Mouse (Mus musculus): ENCODE measurements around the gene Tnfrsf9. TPM values are rescaled to one million over a fixed set of nuclear protein-coding genes. Genes with fewer than 3 reads are reported as not detected.
"Not testable (repeated sequence)": the region's sequence is repeated elsewhere in the genome, so short reads cannot be mapped to it uniquely, and the experiment has no call there.

The Tnfrsf9 gene
- polyA plus RNA-seq, 1 experiment from 2014 or later, result 0.33 TPM

GRCm38 (mm10) chr4:150900486-150900885 lies 13.9 kb upstream of the Tnfrsf9 start:
- peaks cover 7% of the 10 kb centered on the region for H3K4me1 ChIP-seq
- no peaks in the 10 kb centered on the region for H3K27me3 ChIP-seq (ENCODE audit: low read depth, poor library complexity, severe bottlenecking)
- DNase-seq (ENCODE audit: low spot score), result no peak
- no peaks in the 10 kb centered on the region for H3K9me3 ChIP-seq (replicated peaks)
- H3K4me3 ChIP-seq, result no peak overlapping the region
- WGBS, result 94% methylated on average over 13 of the region's 13 CpGs
- H3K36me3 ChIP-seq, result peaks cover 96% of the 10 kb centered on the region
- H3K27ac ChIP-seq (replicated peaks), result no peak overlapping the region

- Histone ChIP-seq H3K27me3 (ENCODE audit: low read depth, poor library complexity, severe bottlenecking) (no peaks in the 10 kb centered on the region), H3K9me3 (replicated peaks) (no peaks in the 10 kb centered on the region), H3K4me3 (no peak overlapping the region), H3K27ac (replicated peaks) (no peak overlapping the region), H3K36me3 (peaks cover 96% of the 10 kb centered on the region), H3K4me1 (peaks cover 7% of the 10 kb centered on the region)
- WGBS, result 69% methylated on average over 9 of the region's 9 CpGs
- DNase-seq (ENCODE audit: low spot score), result peak; percentile 72
These were observed 12.7 kb upstream of the Tnfrsf9 start for GRCm38 (mm10) chr4:150901651-150902050.

- DNase-seq (ENCODE audit: low spot score), result no peak
- H3K27me3 ChIP-seq (ENCODE audit: low read depth, poor library complexity, severe bottlenecking), result no peaks in the 10 kb centered on the region
- H3K4me1 ChIP-seq, result peaks cover 7% of the 10 kb centered on the region
- peaks cover 96% of the 10 kb centered on the region for H3K36me3 ChIP-seq
- H3K9me3 ChIP-seq (replicated peaks), result no peaks in the 10 kb centered on the region
- WGBS, result 95% methylated on average over 12 of the region's 12 CpGs
- no peak overlapping the region for H3K27ac ChIP-seq (replicated peaks)
- no peak overlapping the region for H3K4me3 ChIP-seq
These were observed 12.3 kb upstream of the Tnfrsf9 start for GRCm38 (mm10) chr4:150902062-150902461.

GRCm38 (mm10) chr4:150903091-150903742 lies 11.1 kb upstream of the Tnfrsf9 start:
- H3K27me3 ChIP-seq (ENCODE audit: low read depth, poor library complexity, severe bottlenecking), result no peaks in the 10 kb centered on the region
- H3K4me3 ChIP-seq, result no peak overlapping the region
- no peaks in the 10 kb centered on the region for H3K9me3 ChIP-seq (replicated peaks)
- peaks cover 12% of the 10 kb centered on the region for H3K4me1 ChIP-seq
- WGBS, result 95% methylated on average over 14 of the region's 14 CpGs
- H3K27ac ChIP-seq (replicated peaks), result no peak overlapping the region
- H3K36me3 ChIP-seq, result peaks cover 96% of the 10 kb centered on the region
- DNase-seq (ENCODE audit: low spot score), result no peak

GRCm38 (mm10) chr4:150907099-150907498 lies 7.3 kb upstream of the Tnfrsf9 start:
- 94% methylated on average over 8 of the region's 8 CpGs for WGBS
- H3K36me3 ChIP-seq, result peaks cover 58% of the 10 kb centered on the region
- no peak overlapping the region for H3K4me3 ChIP-seq
- no peak overlapping the region for H3K27ac ChIP-seq (replicated peaks)
- H3K9me3 ChIP-seq (replicated peaks), result no peaks in the 10 kb centered on the region
- peaks cover 18% of the 10 kb centered on the region for H3K4me1 ChIP-seq
- H3K27me3 ChIP-seq (ENCODE audit: low read depth, poor library complexity, severe bottlenecking), result no peaks in the 10 kb centered on the region
- DNase-seq (ENCODE audit: low spot score), result no peak

- H3K36me3 ChIP-seq, result peaks cover 44% of the 10 kb centered on the region
- H3K27me3 ChIP-seq (ENCODE audit: low read depth, poor library complexity, severe bottlenecking); DNase-seq (ENCODE audit: low spot score); H3K27ac ChIP-seq (replicated peaks); H3K9me3 ChIP-seq (replicated peaks): not testable (repeated sequence)
- 80% methylated on average over 5 of the region's 5 CpGs for WGBS
- H3K4me3 ChIP-seq, result peak overlapping the region; percentile 69
- H3K4me1 ChIP-seq, result peaks cover 27% of the 10 kb centered on the region
These were observed 5.8 kb upstream of the Tnfrsf9 start for GRCm38 (mm10) chr4:150908512-150908911.

- Histone ChIP-seq H3K27ac (replicated peaks) (peak overlapping the region; percentile 89), H3K27me3 (ENCODE audit: low read depth, poor library complexity, severe bottlenecking) (no peaks in the 10 kb centered on the region), H3K36me3 (peaks cover 35% of the 10 kb centered on the region), H3K4me3 (peak overlapping the region; percentile 69), H3K9me3 (replicated peaks) (no peaks in the 10 kb centered on the region), H3K4me1 (peaks cover 33% of the 10 kb centered on the region)
- WGBS, result under 1% methylated on average over 56 of the region's 56 CpGs
- peak; percentile 100 for DNase-seq (ENCODE audit: low spot score)
These were observed 4.8 kb upstream of the Tnfrsf9 start for GRCm38 (mm10) chr4:150909451-150910156.

GRCm38 (mm10) chr4:150910164-150910951 lies 4.0 kb upstream of the Tnfrsf9 start:
- no peak for DNase-seq (ENCODE audit: low spot score)
- no peaks in the 10 kb centered on the region for H3K27me3 ChIP-seq (ENCODE audit: low read depth, poor library complexity, severe bottlenecking)
- no peaks in the 10 kb centered on the region for H3K9me3 ChIP-seq (replicated peaks)
- 85% methylated on average over 19 of the region's 19 CpGs for WGBS
- H3K36me3 ChIP-seq, result peaks cover 30% of the 10 kb centered on the region
- peak overlapping the region; percentile 69 for H3K4me3 ChIP-seq
- H3K27ac ChIP-seq (replicated peaks), result peak overlapping the region; percentile 89
- peaks cover 40% of the 10 kb centered on the region for H3K4me1 ChIP-seq

GRCm38 (mm10) chr4:150913743-150914142 lies 619 bp upstream of the Tnfrsf9 start:
- Histone ChIP-seq H3K4me1 (peaks cover 34% of the 10 kb centered on the region), H3K27ac (replicated peaks) (peak overlapping the region; percentile 95), H3K4me3 (peak overlapping the region; percentile 65), H3K36me3 (no peaks in the 10 kb centered on the region), H3K9me3 (replicated peaks) (no peaks in the 10 kb centered on the region), H3K27me3 (ENCODE audit: low read depth, poor library complexity, severe bottlenecking) (no peaks in the 10 kb centered on the region)
- WGBS, result 26% methylated on average over 12 of the region's 12 CpGs
- DNase-seq (ENCODE audit: low spot score), result no peak

- Histone ChIP-seq H3K9me3 (replicated peaks) (no peaks in the 10 kb centered on the region), H3K4me1 (peaks cover 24% of the 10 kb centered on the region), H3K36me3 (no peaks in the 10 kb centered on the region), H3K4me3 (peak overlapping the region; percentile 65), H3K27ac (replicated peaks) (peak overlapping the region; percentile 95), H3K27me3 (ENCODE audit: low read depth, poor library complexity, severe bottlenecking) (no peaks in the 10 kb centered on the region)
- 68% methylated on average over 10 of the region's 10 CpGs for WGBS
- DNase-seq (ENCODE audit: low spot score), result no peak
These were observed 982 bp downstream of the Tnfrsf9 start for GRCm38 (mm10) chr4:150915181-150915906.

- 72% methylated on average over 8 of the region's 8 CpGs for WGBS
- H3K4me1 ChIP-seq, result peaks cover 33% of the 10 kb centered on the region
These were observed 3.1 kb downstream of the Tnfrsf9 start for GRCm38 (mm10) chr4:150917336-150918027.

GRCm38 (mm10) chr4:150921206-150921605 lies 6.8 kb downstream of the Tnfrsf9 start:
- Histone ChIP-seq H3K9me3 (replicated peaks) (no peaks in the 10 kb centered on the region), H3K27me3 (ENCODE audit: low read depth, poor library complexity, severe bottlenecking) (no peaks in the 10 kb centered on the region), H3K36me3 (no peaks in the 10 kb centered on the region), H3K27ac (replicated peaks) (no peak overlapping the region), H3K4me3 (no peak overlapping the region), H3K4me1 (peaks cover 9% of the 10 kb centered on the region; the same call in 1 of the 2 replicates)
- 88% methylated on average over 8 of the region's 8 CpGs for WGBS
- DNase-seq (ENCODE audit: low spot score), result no peak

More at GRCm38 (mm10) chr4:150917336-150918027, 3.1 kb downstream of the Tnfrsf9 start:
- Histone ChIP-seq H3K27me3 (ENCODE audit: low read depth, poor library complexity, severe bottlenecking) (no peaks in the 10 kb centered on the region), H3K27ac (replicated peaks) (no peak overlapping the region), H3K4me3 (no peak overlapping the region), H3K36me3 (no peaks in the 10 kb centered on the region), H3K9me3 (replicated peaks) (no peaks in the 10 kb centered on the region)
- DNase-seq (ENCODE audit: low spot score), result no peak

All from midbrain, embryonic 10.5 days (tissue).